Mouse (Mus musculus): ENCODE measurements at regions not wholly inside any gene's neighbourhood (a gene's known extent, or its start where the extent isn't known, plus 50 kb on each side); places are given as distances from the start of the nearest gene placed in this dataset.

DNA sequence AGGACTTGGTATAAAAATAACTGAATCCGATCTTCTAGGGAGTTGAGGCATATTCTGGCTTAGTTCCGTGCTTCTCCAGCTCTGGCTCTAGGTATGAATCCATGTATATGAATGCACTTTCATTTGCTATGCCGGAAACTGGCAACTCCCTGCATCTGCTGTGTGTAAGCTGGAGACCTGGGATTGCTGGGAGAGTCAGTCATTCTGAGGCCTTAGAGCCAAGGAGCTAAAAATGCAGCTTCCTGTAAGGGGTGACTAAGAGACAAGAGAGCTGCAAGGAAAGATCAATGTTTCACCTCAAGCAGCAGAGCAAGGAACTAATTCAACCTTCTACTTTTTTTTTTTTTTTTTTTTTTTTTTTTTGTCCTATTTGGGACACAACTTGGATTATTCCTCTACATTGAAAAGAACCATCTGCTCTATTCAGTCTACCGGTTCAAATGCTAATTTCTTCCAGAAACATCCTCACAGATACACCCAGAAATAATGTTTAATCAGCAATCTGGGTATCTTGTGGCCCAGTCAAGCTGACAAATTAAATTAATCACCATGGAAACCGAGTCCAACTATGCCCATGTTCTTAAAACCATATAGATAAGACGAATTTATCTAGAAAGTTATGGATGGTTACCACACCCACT, 292.2 kb upstream of the Map3k7 start:
- DNase-seq, result no peak
- intact Hi-C loops (cut with DNase I), result no loop called here

DNA sequence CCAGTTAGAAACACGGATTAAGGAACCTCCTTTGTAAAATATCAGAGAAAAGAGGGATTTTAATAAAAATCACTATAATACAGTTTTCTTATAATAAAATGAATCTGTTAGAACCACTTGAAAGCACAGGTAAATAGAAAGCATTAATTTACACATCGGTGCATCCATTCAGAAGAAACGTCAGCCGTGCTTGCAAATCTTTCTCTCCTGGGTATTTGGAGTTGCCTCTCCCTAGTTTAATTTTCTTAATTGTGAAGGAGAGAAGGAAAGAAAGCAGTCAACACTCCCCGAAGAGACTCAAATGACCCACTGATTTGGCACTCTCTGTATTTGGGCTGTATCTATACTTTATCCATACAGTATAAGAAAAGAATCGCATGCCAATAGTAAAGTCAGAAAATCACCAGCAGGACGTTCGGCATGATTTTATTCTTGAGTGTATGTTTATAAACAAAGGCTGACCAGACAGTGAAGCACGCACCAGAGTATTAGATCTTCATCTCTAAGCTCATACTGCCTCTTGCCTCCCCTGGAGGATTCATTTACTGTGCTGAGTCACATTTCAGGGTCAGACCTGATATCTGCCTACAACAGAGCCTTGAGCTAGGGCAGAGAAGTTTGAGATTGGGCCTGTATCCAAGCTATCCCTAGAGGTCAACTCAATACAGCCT, 291.6 kb upstream of the Map3k7 start:
- intact Hi-C loops (cut with DNase I), result no loop called here

DNA sequence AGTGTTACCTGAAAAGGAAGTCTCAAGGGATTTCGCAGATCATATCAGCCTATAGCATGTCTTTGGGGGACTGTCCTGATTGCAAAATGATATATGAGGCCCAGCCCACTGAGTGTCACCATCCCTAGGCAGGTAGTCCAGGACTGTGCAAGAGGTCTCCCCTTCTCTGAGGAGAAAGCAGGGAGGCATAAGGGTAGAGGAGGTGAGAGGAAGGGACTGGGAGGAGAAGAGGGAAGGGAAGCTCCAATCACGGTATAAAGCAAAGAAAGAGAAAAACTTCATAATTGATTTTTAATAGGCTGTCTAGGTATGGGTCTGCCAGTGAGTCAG, 291.1 kb upstream of the Map3k7 start:
- intact Hi-C loops (cut with DNase I), result no loop called here
- DNase-seq, result no peak

More for the DNA sequence above, 291.6 kb upstream of the Map3k7 start:
- DNase-seq, result no peak

DNA sequence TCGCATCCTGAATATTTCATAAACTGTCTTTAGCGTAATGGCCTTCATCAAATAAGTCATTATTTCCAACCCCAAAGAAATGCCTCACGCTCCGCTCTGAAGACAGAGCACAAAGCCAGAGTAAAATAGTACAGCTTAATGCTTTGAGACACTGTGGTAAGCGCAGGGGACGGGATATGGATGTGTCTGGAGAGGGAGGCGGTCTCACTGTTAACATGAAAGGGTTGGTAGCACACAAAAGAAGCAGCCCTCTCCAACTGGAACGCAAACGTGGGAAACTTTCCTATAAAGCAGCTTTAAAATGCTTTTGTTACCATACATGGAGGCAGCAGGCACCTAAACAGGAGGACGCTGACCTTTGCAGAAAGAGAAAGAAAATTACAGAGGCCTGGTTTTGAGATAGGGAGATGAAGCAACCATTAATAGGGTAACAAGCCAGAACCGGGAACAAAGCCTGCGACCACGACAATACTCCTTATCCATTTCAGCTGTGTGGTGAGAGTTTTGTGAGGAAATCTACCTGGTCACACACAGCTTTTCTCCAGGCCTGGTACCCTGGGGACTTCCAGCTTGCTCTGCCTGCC, 284.8 kb upstream of the Map3k7 start:
- intact Hi-C loops (cut with DNase I), result no loop called here

DNA sequence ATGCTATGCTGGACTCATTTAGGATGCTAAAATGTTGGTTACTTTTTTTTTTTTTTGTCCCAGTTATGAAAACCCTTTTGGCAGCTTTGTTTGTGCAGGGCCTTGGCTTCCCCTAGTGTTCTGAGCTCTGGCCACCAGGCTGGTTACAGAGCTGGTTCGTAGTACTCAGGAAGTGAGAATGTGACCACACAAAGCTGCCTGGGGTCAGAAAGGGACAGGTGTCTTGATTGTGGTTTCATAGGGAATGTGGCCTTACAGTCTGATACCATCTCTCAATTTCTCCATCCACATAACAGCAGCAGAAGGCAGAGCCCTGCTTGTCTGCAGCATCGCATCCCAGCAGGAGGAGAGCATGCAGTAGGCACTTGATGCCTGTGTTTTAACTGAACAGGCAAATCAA, 282.9 kb upstream of the Map3k7 start:
- intact Hi-C loops (cut with DNase I), result no loop called here
- DNase-seq, result no peak

More for the DNA sequence above, 284.8 kb upstream of the Map3k7 start:
- DNase-seq, result no peak

DNA sequence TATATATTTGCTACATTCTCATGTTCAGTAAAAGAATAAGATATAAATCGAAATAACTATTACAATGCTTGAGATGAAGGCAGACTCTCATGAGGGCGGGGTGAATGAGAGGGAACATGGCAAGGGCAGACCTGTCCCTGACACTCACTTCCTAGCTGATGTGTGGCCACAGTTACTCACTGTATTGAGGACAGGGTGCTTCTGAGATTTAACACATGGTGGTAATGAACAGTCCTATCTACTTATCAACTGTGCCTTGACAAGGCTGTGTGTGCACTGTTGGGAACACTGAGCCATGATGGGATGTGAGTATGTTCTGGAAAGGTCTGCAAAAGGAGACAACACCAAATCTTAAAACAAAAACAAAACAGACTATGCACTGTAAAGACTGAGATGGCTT, 274.8 kb upstream of the Map3k7 start:
- no peak for DNase-seq
- intact Hi-C loops (cut with DNase I), result no loop called here

DNA sequence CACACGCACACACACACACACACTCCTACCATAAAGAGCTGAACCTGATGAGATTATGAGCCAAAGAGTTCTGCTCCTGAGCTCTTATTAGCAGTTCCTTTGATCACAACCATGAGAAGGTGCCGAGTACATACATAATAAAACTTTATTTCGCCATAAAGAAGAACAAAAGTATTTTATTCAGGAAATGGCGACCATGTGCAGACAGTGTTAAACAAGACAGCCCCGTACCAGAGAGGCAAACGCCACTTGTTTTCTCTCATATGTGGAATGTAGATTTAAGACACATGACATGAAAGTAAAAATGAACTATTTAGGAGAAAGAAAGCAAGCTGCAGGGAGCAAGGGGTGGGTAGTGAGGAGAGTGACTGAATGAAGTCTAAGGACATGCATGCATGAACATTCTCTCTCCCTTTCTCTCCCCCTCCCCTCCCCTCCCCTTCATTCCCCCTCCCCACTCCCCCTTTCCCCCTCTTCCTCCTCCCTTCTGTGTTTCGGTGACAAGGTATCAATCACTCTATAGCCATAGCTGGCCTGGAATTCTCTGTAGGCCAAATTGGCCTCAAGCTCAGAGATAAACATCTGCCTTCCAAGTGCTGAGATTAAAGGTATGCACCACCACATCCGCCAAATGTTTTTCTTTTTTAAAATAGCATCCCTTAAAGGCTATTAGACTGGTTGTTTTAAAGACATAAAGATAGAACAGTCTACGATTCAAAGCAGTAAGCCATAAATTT, 266.0 kb upstream of the Map3k7 start:
- DNase-seq, result no peak
- intact Hi-C loops (cut with DNase I), result no loop called here

DNA sequence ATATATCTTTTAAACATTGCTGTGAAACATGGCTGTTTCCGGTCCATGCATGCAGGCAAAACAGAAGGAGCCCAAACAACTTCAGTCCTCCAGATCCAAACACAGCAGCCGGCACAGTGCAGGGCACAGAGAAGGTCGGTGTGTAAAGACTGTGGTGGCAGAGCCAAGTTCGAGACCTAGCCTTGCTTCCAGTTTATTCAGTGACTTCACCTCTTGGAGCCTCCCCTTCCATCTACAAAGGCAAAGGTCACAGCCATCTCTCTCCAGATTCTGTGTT, 265.5 kb upstream of the Map3k7 start:
- intact Hi-C loops (cut with DNase I), result no loop called here
- DNase-seq, result no peak

DNA sequence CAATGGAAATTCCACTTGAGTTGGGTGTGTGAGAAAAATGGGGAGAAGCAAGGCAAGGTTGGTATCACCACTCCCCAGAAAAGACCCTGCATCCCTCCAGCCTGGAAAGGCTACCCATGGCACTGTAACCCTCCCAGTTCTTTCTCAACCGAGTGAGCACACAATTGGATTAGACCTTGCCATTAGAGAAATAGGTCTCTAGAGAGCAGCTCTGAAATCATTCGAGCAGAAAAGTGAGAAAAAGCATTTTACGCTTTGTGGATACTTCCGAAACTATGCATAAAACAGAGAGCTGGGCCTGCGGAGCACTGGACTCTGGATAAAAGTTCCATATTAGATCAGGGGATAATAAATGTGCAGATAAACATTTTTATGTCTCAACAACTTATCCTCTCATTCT, 264.6 kb upstream of the Map3k7 start:
- DNase-seq, result no peak
- intact Hi-C loops (cut with DNase I), result no loop called here

DNA sequence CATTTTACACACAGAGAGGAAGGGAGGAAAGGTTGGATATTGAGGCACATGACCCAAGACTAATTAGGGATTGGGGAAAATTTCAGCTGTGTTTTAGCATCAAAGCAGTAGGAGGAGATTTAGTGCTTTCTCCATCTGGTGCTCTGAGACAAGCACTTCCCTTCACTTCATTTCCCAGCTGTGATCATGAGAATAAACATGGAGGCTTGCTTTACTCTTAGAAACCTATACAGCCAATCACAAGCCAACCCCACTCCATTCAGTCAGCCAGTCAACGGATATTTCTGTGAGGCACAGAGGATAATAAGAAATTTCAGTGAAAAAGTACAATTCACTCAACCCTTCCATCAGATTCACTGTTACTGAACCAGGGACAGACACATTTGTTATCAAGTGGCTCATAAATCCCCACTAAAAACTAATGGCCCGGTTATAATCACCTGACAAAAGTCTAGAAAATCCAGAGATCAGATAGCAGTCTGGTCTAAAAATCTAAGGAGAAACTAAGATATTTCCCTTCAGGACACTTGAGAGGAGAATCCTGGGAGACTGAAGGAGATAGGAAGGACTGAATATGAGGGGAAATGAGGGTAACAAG, 249.7 kb upstream of the Map3k7 start:
- intact Hi-C loops (cut with DNase I), result no loop called here
- DNase-seq, result no peak

DNA sequence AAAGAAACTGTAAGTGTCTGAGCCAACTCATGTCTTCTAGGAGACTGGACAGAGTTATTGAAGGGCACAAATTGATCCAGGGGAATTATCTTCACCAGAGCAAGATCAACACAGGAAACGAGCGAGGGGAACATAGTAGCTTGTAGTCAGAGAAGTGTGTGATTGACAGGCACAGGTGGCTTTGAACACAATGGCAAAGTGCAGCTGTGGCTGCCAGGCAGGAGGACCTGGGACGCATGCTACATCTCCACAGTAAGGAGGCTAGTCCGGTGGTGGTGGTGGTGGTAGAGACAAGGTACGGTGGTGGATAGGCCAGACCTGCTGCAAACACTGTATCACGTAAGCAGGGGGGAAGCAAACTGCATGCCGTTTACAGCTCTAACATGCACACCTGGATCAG, 240.4 kb upstream of the Map3k7 start:
- intact Hi-C loops (cut with DNase I), result no loop called here
- DNase-seq, result no peak

DNA sequence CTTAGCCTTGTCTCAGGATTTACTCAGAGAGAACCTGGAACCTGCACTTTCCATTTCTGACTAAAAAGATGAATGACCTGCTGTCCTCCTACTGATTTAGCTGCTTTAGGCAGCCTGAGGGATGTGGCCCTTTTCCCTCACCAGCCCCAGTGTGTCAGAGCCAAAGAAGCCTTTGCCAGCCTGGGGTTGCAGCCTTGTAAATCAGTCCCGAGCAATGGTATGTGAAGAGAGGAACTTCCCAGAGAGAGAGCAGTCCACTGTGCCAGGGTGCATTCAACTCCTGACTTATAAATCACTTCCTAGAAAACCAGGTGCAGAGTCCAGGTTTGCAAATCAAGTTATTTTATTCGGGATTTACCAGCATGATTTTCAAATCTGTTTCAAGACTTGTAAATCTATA, 239.5 kb upstream of the Map3k7 start:
- intact Hi-C loops (cut with DNase I), result no loop called here
- DNase-seq, result no peak

DNA sequence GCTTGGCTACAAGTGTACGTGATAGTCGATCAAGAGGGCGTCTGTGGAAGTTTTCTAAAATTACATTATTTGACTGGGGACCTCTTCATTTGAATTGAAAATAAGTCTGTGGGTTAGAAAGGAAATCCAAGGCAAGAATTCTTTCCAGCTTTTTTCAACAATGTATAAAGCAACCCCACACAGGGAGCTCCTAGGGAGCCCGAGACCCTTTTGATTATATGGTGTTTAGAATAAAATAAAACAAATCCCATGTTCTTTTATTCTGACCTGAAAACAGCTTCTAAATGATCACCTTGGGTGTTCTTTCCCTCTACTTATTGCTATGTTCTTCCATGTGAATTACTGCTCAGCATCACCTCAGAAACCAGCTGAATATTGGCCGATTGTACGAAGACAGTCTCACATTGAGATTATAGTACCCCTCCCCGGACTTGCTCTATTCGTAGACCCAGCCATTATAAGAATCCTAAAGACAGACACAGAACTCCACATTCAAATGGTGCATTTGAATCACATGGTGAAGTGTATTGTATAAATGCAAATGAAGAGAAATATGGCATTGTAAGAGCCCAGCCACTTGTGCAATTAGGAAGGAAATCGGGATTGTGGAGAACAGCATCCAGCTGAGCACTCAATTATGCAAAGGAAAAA, 236.3 kb upstream of the Map3k7 start:
- no peak for DNase-seq
- intact Hi-C loops (cut with DNase I), result no loop called here

DNA sequence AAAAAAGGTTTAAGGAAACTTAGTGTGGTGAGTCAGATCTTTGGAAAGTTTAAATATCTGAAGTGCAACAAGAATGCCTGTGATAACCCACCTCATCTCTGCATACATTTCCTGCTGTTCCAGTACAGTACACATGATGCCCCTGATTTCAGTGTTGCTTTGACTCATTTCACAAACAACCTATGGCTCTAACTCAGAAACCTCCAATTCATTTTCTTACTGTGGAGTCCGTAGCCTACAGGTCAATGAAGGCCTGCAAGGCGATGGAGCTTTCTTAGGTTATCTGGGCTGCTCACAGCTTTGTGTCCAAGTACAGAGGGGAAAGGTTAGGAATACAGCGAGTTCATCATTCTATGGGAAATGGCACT, 235.8 kb upstream of the Map3k7 start:
- intact Hi-C loops (cut with DNase I), result no loop called here
- no peak for DNase-seq

DNA sequence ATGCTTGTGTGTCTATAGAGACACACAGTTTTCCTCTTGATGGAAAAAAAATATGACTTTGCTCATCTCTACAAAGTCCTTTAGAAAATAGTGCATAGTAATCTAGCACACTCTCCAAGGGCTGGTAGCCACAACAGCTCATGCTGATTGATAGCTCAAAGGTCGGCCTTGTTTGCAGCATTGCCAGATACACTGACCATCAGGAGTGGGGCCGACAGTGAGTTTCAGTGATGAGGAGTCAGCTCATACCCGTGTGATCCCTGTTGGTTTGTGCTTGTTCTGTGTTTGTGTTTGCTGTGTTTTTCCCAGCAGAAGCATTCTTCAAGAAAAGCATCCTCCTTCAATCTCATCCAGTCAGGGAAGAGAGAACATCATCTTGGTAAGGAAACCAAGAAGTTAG, 220.1 kb upstream of the Map3k7 start:
- intact Hi-C loops (cut with DNase I), result no loop called here
- DNase-seq, result no peak

DNA sequence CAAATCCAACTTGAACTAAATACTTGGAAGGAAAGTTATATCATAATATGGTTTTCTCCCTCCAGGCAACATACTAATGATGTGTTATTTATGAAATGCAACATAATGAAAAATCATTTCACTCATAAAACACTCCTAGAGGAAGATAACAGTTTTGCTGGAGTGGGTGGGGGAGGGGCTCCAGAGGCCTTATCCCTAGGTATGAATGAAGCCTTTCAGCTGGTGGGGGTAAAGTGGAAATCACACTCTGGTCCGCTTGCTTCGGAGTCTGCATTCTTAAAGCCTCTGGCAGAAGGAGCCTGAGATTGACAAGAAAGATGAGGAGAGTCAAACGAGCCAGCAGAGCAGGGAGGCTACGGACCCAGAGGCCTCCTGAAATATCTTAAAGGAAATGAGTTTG, 219.5 kb upstream of the Map3k7 start:
- intact Hi-C loops (cut with DNase I), result no loop called here
- DNase-seq, result no peak

DNA sequence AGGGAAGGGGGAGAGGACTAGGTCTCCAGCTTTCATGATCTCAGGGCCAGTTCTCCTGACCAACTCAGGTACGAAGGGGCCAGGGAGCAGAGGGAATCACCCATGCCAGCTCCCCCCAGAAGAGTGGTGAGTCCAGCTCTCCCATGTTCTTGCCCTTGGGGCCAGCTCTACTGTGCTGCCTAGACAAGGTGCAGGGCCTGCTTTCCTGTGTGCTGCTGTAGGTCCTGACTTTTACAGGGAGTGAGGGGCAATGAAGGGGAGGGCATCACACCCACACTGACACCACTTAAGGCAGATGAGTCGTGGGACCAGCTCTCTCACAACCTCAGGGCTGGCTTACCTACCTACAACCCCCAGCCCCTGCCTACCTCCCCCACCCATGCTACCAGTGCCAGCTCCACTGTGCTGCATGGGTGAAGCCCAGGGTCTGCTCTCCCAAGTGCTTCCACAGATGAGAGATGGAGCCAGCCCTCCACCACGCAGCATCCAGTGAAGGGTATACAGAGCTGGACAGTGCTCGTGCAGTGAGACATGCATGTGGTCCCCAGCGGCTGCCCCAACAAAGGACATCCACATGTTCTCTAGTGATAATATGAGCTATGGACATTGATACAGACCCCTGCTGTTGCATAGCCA, 210.1 kb upstream of the Map3k7 start:
- intact Hi-C loops (cut with DNase I), result no loop called here
- DNase-seq, result no peak

DNA sequence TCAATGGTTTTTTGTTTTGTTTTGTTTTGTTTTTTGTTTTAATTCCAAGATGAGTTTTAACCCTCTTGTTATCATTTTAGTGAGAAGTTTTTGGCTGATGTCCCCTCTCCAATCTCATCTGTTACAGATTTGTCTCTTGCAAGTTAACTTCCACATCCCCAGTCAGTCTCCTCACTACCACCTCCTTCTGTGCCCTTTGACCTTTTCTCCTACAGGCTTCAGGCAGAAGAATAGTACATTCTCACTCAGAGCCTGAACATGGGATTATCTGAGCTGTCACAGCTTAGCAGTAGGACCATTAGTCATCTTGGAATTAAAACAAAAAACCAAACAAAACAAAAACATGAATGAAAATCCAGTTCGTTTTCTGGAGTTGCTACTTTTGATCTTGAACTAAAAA, 206.8 kb upstream of the Map3k7 start:
- intact Hi-C loops (cut with DNase I), result no loop called here
- no peak for DNase-seq

DNA sequence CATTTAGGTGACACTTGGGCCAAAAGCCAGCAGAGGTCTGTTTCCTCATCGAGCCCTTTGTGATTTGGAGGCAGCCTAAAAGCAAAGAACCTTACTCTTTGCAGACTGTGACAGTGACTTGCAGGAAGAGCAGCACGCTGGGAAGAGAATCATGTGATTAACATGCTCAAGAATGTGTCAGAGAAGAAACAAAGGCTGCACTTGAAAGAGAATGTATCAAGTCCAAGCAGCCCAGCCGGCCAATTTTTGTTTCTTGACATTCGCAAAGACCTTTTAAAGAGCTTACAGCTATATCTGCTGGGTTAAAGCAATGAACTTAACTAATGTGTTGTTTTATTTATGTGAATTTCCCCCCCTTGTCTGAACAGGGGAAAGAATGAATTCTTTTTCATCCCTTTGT, 203.8 kb upstream of the Map3k7 start:
- intact Hi-C loops (cut with DNase I), result no loop called here

DNA sequence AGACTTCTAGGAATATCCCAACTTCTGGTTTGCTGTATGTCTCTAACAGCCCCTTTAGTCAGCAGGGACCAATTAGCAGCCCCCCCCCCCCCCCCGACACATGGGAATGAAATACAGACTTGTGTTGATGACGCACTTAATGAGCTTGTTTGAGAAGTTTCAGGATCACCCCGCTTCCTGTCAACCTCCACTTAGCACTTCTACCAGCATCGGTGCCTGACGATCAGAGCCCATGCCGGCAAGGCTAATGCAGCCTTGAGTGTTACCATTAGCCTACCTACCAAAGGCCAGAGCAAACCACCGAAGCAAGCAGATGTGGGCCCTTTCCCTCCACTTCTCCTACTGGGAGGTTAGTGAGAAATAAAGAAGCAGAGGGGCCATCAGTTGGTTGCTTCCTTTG, 201.7 kb upstream of the Map3k7 start:
- DNase-seq, result no peak
- intact Hi-C loops (cut with DNase I), result no loop called here

More for the DNA sequence above, 203.8 kb upstream of the Map3k7 start:
- no peak for DNase-seq

DNA sequence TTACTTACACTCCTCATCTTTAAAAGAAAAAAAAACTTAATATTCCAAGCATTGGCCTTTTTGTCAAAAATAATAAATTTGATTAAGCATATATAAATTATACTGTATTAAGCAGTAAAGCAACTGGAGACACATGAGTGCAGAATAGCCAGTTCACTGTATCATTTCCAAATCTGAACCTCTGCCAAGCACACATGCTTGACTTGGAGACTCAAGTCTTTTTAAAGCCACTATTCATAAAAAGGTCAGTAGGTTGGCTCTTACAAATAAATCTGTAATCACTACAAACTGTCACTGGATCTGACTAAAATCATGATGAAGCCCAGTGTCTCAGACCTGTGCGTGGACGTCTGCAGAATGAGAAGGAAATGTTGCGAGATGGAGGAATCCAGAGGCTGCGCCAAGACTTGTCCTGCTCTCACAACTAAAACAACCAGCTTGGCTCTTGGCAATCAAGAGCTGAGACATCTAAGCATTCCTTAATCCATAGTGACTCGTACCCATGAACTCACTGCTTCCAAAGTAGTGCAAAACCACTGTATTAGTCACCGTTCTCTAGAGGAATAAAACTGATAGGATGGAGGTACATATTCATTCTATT, 195.8 kb upstream of the Map3k7 start:
- DNase-seq, result no peak
- intact Hi-C loops (cut with DNase I), result no loop called here
